Mouse (Mus musculus) stomach, postnatal 0 days (tissue): ENCODE results near the gene Sept9.

Experiments
- CTCF ChIP-seq: IDR thresholded peaks from 2 replicates; pipeline ENCODE4 v1.5.1; 2016; ENCODE audit warnings: antibody characterized with exemption, low read depth, mild to moderate bottlenecking, moderate library complexity
- EP300 ChIP-seq: optimal IDR thresholded peaks from 2 replicates; pipeline ENCODE3; 2016; ENCODE audit warnings: antibody characterized with exemption

DNA sequence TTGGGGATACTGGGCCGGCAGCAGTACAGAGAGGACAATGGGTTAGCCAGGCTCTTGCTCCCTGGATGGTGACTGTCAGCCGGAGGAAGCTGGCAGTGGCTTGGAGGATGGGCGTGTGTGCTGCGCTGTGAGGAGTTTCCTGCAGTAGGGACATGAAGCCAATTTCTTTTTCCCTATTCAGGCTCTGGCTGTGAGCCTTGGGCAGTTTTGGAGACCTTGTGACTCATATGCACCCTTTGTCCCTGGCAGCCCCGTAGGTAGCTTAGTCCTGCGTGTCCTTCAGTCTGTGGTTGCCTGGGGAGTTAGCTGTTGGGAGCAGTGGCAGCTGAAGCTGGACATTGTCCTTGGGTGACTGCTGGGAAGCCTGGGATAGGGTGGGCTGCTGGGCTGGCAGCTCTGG lies 76.5 kb downstream of the Sept9 start:
- TF ChIP-seq CTCF (no peak), EP300 (no peak)
